Mouse (Mus musculus) forebrain, embryonic 11.5 days (tissue): ENCODE measurements at regions not wholly inside any gene's neighbourhood (a gene's known extent, or its start where the extent isn't known, plus 50 kb on each side); places are given as distances from the start of the nearest gene placed in this dataset.

Experiments used
- ATAC-seq: fragments of 200-750 bp; cut with Nextera tagmentation; replicated peaks from 2 replicates; pipeline ENCODE4 v1.8.0; 2017; ENCODE audit warnings: moderate TSS enrichment; ENCODE audit not compliant: low FRiP score
- DNase-seq: peaks from one replicate; pipeline ENCODE4 v3.0.0-alpha.2; 2017; ENCODE audit warnings: low spot score
- H3K27ac ChIP-seq: fragments of 300-500 bp; sonication (generic); 2 replicates; pipeline ENCODE4 v1.5.1; 2014; ENCODE audit warnings: low read depth, low read length
- H3K27me3 ChIP-seq: fragments of 300-500 bp; sonication (generic); 2 replicates; pipeline ENCODE4 v1.6.1; 2014; ENCODE audit warnings: mild to moderate bottlenecking, low read length, mixed read lengths; ENCODE audit not compliant: control insufficient read depth, insufficient read depth
- H3K36me3 ChIP-seq: fragments of 300-500 bp; sonication (generic); 2 replicates; pipeline ENCODE4 v1.6.1; 2014; ENCODE audit warnings: mild to moderate bottlenecking, low read length, moderate library complexity, mixed read lengths; ENCODE audit not compliant: control insufficient read depth, insufficient read depth
- H3K4me1 ChIP-seq: fragments of 300-500 bp; sonication (generic); replicated peaks from 2 replicates; pipeline ENCODE4 v1.6.1; 2014; ENCODE audit warnings: low read length, mixed read lengths; ENCODE audit not compliant: control insufficient read depth, insufficient read depth
- H3K4me2 ChIP-seq: fragments of 300-500 bp; sonication (generic); 2 replicates; pipeline ENCODE4 v1.6.1; 2014; ENCODE audit warnings: low read depth, mild to moderate bottlenecking, low read length, moderate library complexity, mixed read lengths; ENCODE audit not compliant: severe bottlenecking
- H3K4me3 ChIP-seq: fragments of 300-500 bp; sonication (generic); 2 replicates; pipeline ENCODE4 v1.5.1; 2014; ENCODE audit warnings: low read depth, low read length
- H3K9ac ChIP-seq: fragments of 300-500 bp; sonication (generic); 2 replicates; pipeline ENCODE4 v1.6.1; 2014; ENCODE audit warnings: low read length
- H3K9me3 ChIP-seq: fragments of 300-500 bp; sonication (generic); 2 replicates; pipeline ENCODE4 v1.6.1; 2016; ENCODE audit warnings: low read length, mixed read lengths; ENCODE audit not compliant: control insufficient read depth
- WGBS: fragments of 180-500 bp; shearing (Covaris S2); extraction: QIAGEN DNeasy Blood & Tissue Kit; methylation state at CpG from one replicate; pipeline ENCODE4 v1.1.7; 2014; 5-methylcytosine and 5-hydroxymethylcytosine counted together

GRCm38 (mm10) chr6:117237096-117237495, 68.8 kb downstream of the Cxcl12 start:
- Histone ChIP-seq H3K27me3 (no peaks in the 10 kb centered on the region), H3K4me1 (no peaks in the 10 kb centered on the region), H3K9me3 (no peaks in the 10 kb centered on the region), H3K4me3 (no peak overlapping the region), H3K27ac (no peak overlapping the region), H3K4me2 (no peak overlapping the region), H3K36me3 (no peaks in the 10 kb centered on the region), H3K9ac (no peak overlapping the region)
- DNase-seq (no peak), ATAC-seq (no peak)
- WGBS: 89% methylated on average over 5 of the region's 5 CpGs

GRCm38 (mm10) chr6:117241206-117241605, 72.9 kb downstream of the Cxcl12 start:
- DNase-seq (no peak), ATAC-seq (no peak)
- Histone ChIP-seq H3K4me3 (no peak overlapping the region), H3K9me3 (no peaks in the 10 kb centered on the region), H3K27ac (no peak overlapping the region), H3K9ac (no peak overlapping the region), H3K36me3 (no peaks in the 10 kb centered on the region), H3K27me3 (no peaks in the 10 kb centered on the region), H3K4me1 (no peaks in the 10 kb centered on the region), H3K4me2 (no peak overlapping the region)
- 85% methylated on average over 3 of the region's 3 CpGs for WGBS

GRCm38 (mm10) chr6:117245398-117245797, 77.1 kb downstream of the Cxcl12 start:
- ATAC-seq (no peak), DNase-seq (no peak)
- no peak overlapping the region for H3K4me2 ChIP-seq
- H3K27ac ChIP-seq: no peak overlapping the region
- H3K9ac ChIP-seq: no peak overlapping the region
- H3K36me3 ChIP-seq: no peaks in the 10 kb centered on the region
- H3K9me3 ChIP-seq: no peaks in the 10 kb centered on the region
- H3K27me3 ChIP-seq: no peaks in the 10 kb centered on the region
- WGBS: 91% methylated on average over 5 of the region's 5 CpGs
- no peaks in the 10 kb centered on the region for H3K4me1 ChIP-seq
- H3K4me3 ChIP-seq: no peak overlapping the region

DNA sequence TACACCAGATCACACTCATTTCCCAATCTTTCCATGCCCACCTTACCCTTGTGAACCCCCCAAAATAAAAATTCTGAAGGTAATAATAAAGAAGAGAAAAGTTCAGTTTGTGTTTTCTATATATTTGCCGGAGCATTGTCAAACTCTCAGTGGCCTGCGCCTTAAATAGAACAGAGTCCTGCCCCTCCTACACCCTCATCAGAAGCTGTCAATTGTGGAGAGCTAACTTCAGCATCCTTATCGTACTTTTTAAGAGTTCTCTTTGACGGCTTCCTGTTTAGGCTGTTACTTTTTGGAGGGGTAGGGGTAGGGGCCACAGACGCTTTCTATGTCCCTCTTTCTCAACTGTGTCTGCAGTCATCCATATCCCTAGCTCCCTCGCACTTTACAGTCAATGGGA, 77.5 kb downstream of the Cxcl12 start:
- no peaks in the 10 kb centered on the region for H3K4me1 ChIP-seq
- no peaks in the 10 kb centered on the region for H3K9me3 ChIP-seq
- ATAC-seq: no peak
- no peaks in the 10 kb centered on the region for H3K27me3 ChIP-seq
- H3K27ac ChIP-seq: no peak overlapping the region
- no peak overlapping the region for H3K9ac ChIP-seq
- 87% methylated on average over 6 of the region's 6 CpGs for WGBS
- no peak overlapping the region for H3K4me3 ChIP-seq
- DNase-seq: no peak
- H3K36me3 ChIP-seq: no peaks in the 10 kb centered on the region
- H3K4me2 ChIP-seq: no peak overlapping the region

- no peak overlapping the region for H3K9ac ChIP-seq
- H3K4me2 ChIP-seq: no peak overlapping the region
- no peaks in the 10 kb centered on the region for H3K9me3 ChIP-seq
- no peak overlapping the region for H3K4me3 ChIP-seq
- no peaks in the 10 kb centered on the region for H3K4me1 ChIP-seq
- H3K27me3 ChIP-seq: no peaks in the 10 kb centered on the region
- DNase-seq (no peak), ATAC-seq (no peak)
- WGBS: 79% methylated on average over 18 of the region's 18 CpGs
- H3K27ac ChIP-seq: no peak overlapping the region
- H3K36me3 ChIP-seq: no peaks in the 10 kb centered on the region
These were observed 81.0 kb downstream of the Cxcl12 start for GRCm38 (mm10) chr6:117249230-117249921.

GRCm38 (mm10) chr6:117250051-117250450, 81.7 kb downstream of the Cxcl12 start:
- DNase-seq (no peak), ATAC-seq (no peak)
- no peak overlapping the region for H3K27ac ChIP-seq
- WGBS: 45% methylated on average over 2 of the region's 2 CpGs
- H3K9me3 ChIP-seq: no peaks in the 10 kb centered on the region
- no peaks in the 10 kb centered on the region for H3K4me1 ChIP-seq
- H3K27me3 ChIP-seq: no peaks in the 10 kb centered on the region
- H3K4me2 ChIP-seq: no peak overlapping the region
- no peaks in the 10 kb centered on the region for H3K36me3 ChIP-seq
- H3K4me3 ChIP-seq: no peak overlapping the region
- H3K9ac ChIP-seq: no peak overlapping the region

DNA sequence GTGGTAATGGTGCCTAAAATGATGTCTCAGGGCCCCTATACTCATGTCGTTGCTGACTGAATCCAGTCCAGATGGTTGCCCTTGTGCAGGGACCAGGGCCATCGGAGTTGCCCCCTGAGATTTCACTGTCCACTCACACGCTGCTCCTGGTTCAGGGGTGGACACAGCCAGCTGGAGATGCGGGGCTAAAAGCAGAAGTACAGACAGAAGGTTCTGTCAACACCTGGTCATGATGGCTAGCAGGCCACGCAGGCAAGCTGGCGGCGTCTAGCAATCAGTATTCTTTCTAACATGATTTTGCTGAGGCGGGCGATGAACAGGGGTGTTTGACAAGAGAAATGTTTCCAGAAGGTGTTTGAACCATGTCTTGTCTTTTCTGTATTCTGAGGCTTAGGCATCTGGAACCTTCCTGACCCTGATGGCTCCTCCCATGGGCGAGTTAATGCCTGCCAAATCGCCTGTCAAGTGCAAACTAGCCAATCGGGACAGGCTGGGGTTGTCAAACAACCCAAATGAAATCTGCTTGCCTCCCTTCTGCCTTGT, 83.1 kb downstream of the Cxcl12 start:
- no peaks in the 10 kb centered on the region for H3K9me3 ChIP-seq
- H3K27ac ChIP-seq: no peak overlapping the region
- DNase-seq: no peak
- no peak overlapping the region for H3K9ac ChIP-seq
- 83% methylated on average over 12 of the region's 12 CpGs for WGBS
- no peak overlapping the region for H3K4me3 ChIP-seq
- H3K27me3 ChIP-seq: no peaks in the 10 kb centered on the region
- no peaks in the 10 kb centered on the region for H3K4me1 ChIP-seq
- no peak for ATAC-seq
- H3K4me2 ChIP-seq: no peak overlapping the region
- no peaks in the 10 kb centered on the region for H3K36me3 ChIP-seq

DNA sequence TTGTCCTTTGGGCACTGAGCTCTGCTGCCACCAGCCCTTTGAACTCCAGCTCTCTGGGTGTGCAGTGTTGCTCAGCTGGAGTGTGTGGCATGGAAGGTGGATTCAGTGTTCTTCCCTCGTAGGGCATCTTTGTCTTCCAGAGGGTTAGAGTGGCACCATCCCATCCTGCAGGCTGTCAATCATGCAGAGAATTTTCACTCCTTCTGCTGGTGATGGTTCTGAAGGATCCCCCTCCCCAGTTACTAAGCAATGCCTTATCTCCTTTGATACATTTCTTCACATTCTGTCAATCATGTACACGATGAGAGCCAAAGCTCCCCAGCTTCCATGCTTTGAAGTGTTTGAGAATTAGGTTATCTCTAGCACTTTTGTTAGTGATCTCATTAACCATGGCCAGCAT, 84.0 kb downstream of the Cxcl12 start:
- DNase-seq: no peak
- 80% methylated on average over 2 of the region's 2 CpGs for WGBS
- no peaks in the 10 kb centered on the region for H3K9me3 ChIP-seq
- no peak overlapping the region for H3K27ac ChIP-seq
- no peak overlapping the region for H3K4me2 ChIP-seq
- no peak for ATAC-seq
- no peak overlapping the region for H3K9ac ChIP-seq
- H3K4me3 ChIP-seq: no peak overlapping the region
- no peaks in the 10 kb centered on the region for H3K36me3 ChIP-seq
- no peaks in the 10 kb centered on the region for H3K4me1 ChIP-seq
- H3K27me3 ChIP-seq: no peaks in the 10 kb centered on the region

DNA sequence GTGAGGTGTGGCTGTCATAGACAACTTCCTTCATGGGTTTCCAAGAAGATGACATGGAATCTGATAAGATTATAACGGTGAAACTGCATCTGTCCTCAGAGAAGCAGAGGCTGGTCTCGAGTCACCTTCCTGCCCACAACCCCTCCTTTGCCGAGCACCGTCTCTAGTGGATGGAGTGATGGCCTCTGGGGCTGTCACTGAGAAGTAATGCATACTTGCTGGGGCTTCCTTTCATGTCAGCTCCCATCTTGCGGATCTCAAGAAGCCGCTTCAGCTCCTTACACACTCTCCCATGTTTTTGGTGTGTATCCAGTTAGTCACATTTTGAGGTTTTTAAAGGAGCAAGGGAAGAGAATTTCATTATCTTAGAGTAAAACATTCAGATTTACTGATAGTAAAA, 84.7 kb downstream of the Cxcl12 start:
- WGBS: 92% methylated on average over 6 of the region's 6 CpGs
- H3K4me3 ChIP-seq: no peak overlapping the region
- no peaks in the 10 kb centered on the region for H3K9me3 ChIP-seq
- no peak overlapping the region for H3K27ac ChIP-seq
- no peaks in the 10 kb centered on the region for H3K27me3 ChIP-seq
- no peak for DNase-seq
- no peak for ATAC-seq
- H3K36me3 ChIP-seq: no peaks in the 10 kb centered on the region
- no peaks in the 10 kb centered on the region for H3K4me1 ChIP-seq
- no peak overlapping the region for H3K4me2 ChIP-seq
- H3K9ac ChIP-seq: no peak overlapping the region
